Mouse (Mus musculus) neural tube, embryonic 11.5 days (tissue): ENCODE measurements around the gene Csnk1g1. TPM values are rescaled to one million over a fixed set of nuclear protein-coding genes. Genes with fewer than 3 reads are reported as not detected.
A peak's percentile ranks its signal among the peaks of the same experiment; 100 is the strongest.

ENCODE experiments used
- ATAC-seq: fragments of 200-750 bp; cut with Nextera tagmentation; 2 replicates; pipeline ENCODE4 v1.8.0; 2017; ENCODE audit warnings: moderate number of reproducible peaks, mild to moderate bottlenecking, moderate TSS enrichment, moderate library complexity; ENCODE audit not compliant: insufficient read depth, low FRiP score, low TSS enrichment
- DNase-seq: peaks from one replicate; pipeline ENCODE4 v3.0.0-alpha.2; 2015; ENCODE audit warnings: low spot score
- H3K27ac ChIP-seq: fragments of 300-500 bp; sonication (generic); 2 replicates; pipeline ENCODE4 v1.5.1; 2014; ENCODE audit warnings: low read depth, mild to moderate bottlenecking, low read length
- H3K27me3 ChIP-seq: fragments of 300-500 bp; sonication (generic); 2 replicates; pipeline ENCODE4 v1.6.1; 2014; ENCODE audit warnings: mild to moderate bottlenecking, low read length, mixed read lengths; ENCODE audit not compliant: control insufficient read depth, insufficient read depth
- H3K36me3 ChIP-seq: fragments of 300-500 bp; sonication (generic); 2 replicates; pipeline ENCODE4 v1.6.1; 2014; ENCODE audit warnings: mild to moderate bottlenecking, low read length, moderate library complexity, mixed read lengths; ENCODE audit not compliant: control insufficient read depth, insufficient read depth
- H3K4me1 ChIP-seq: fragments of 300-500 bp; sonication (generic); 2 replicates; pipeline ENCODE4 v1.6.1; 2014; ENCODE audit warnings: low read length, mixed read lengths; ENCODE audit not compliant: control insufficient read depth, insufficient read depth
- H3K4me2 ChIP-seq: fragments of 300-500 bp; sonication (generic); 2 replicates; pipeline ENCODE4 v1.6.1; 2014; ENCODE audit warnings: low read depth, mild to moderate bottlenecking, moderate library complexity
- H3K4me3 ChIP-seq: fragments of 300-500 bp; sonication (generic); 2 replicates; pipeline ENCODE4 v1.5.1; 2014; ENCODE audit warnings: low read depth, low read length
- H3K9ac ChIP-seq: fragments of 300-500 bp; sonication (generic); 2 replicates; pipeline ENCODE4 v1.6.1; 2014; ENCODE audit warnings: mild to moderate bottlenecking, low read length
- H3K9me3 ChIP-seq: fragments of 300-500 bp; sonication (generic); 2 replicates; pipeline ENCODE4 v1.6.1; 2016; ENCODE audit warnings: low read length; ENCODE audit not compliant: control insufficient read depth
- WGBS: fragments of 180-500 bp; shearing (Covaris S2); extraction: QIAGEN DNeasy Blood & Tissue Kit; methylation state at CpG from one replicate; pipeline ENCODE4 v1.1.7; 2014; 5-methylcytosine and 5-hydroxymethylcytosine counted together
- polyA plus RNA-seq: library from polyadenylated mRNA; unstranded; fragments of >200 nt; fragmentation: Nextera tagmentation; extraction: Ambion mirVana; gene quantifications from 2 replicates; pipeline ENCODE4 v1.2.1, GENCODE M21; 2014

The Csnk1g1 gene
- polyA plus RNA-seq, 1 experiment from 2014 or later: 20.9 TPM

GRCm38 (mm10) chr9:65909301-65909801 lies 627 bp downstream of the Csnk1g1 start:
- Histone ChIP-seq H3K27ac (peak overlapping the region; percentile 63), H3K4me1 (no peaks in the 10 kb centered on the region), H3K27me3 (no peaks in the 10 kb centered on the region), H3K36me3 (no peaks in the 10 kb centered on the region; the same call in 1 of the 2 replicates), H3K9ac (peak overlapping the region; percentile 69), H3K9me3 (no peaks in the 10 kb centered on the region), H3K4me2 (peak overlapping the region; percentile 86), H3K4me3 (peak overlapping the region; percentile 75)
- ATAC-seq (peak; percentile 64; the same call in 1 of the 2 replicates), DNase-seq (peak; percentile 69)
- WGBS: 0% methylated on average over 31 of the region's 34 CpGs

- H3K9me3 ChIP-seq: no peaks in the 10 kb centered on the region
These were observed 1.1 kb downstream of the Csnk1g1 start for GRCm38 (mm10) chr9:65909837-65910236.

GRCm38 (mm10) chr9:65913976-65914375 lies 5.3 kb downstream of the Csnk1g1 start:
- Histone ChIP-seq H3K4me1 (no peaks in the 10 kb centered on the region), H3K9me3 (no peaks in the 10 kb centered on the region), H3K27ac (no peak overlapping the region), H3K4me2 (no peak overlapping the region), H3K4me3 (no peak overlapping the region), H3K36me3 (no peaks in the 10 kb centered on the region), H3K27me3 (no peaks in the 10 kb centered on the region), H3K9ac (no peak overlapping the region)
- DNase-seq (no peak), ATAC-seq (no peak)
- WGBS: 65% methylated on average over 2 of the region's 2 CpGs

More at GRCm38 (mm10) chr9:65909837-65910236, 1.1 kb downstream of the Csnk1g1 start:
- DNase-seq (no peak), ATAC-seq (no peak)
- no peaks in the 10 kb centered on the region for H3K27me3 ChIP-seq
- H3K36me3 ChIP-seq: no peaks in the 10 kb centered on the region; the same call in 1 of the 2 replicates
- H3K9ac ChIP-seq: peak overlapping the region; percentile 69; the same call in 1 of the 2 replicates
- no peaks in the 10 kb centered on the region for H3K4me1 ChIP-seq
- H3K4me2 ChIP-seq: peak overlapping the region; percentile 86
- peak overlapping the region; percentile 75 for H3K4me3 ChIP-seq
- 15% methylated on average over 4 of the region's 4 CpGs for WGBS
- 0 out of 2 replicates have a peak overlapping the region, but pooled peaks have one; percentile 63 for H3K27ac ChIP-seq

- ATAC-seq: no peak
- DNase-seq: no peak
- Histone ChIP-seq H3K4me1 (no peaks in the 10 kb centered on the region), H3K4me2 (no peak overlapping the region), H3K4me3 (no peak overlapping the region), H3K27me3 (no peaks in the 10 kb centered on the region), H3K9me3 (no peaks in the 10 kb centered on the region), H3K27ac (no peak overlapping the region), H3K9ac (no peak overlapping the region), H3K36me3 (no peaks in the 10 kb centered on the region)
- WGBS: 96% methylated on average over 1 of the region's 1 CpGs
These were observed 8.3 kb downstream of the Csnk1g1 start for GRCm38 (mm10) chr9:65917015-65917414.

GRCm38 (mm10) chr9:65928456-65928855 lies 19.7 kb downstream of the Csnk1g1 start:
- no peaks in the 10 kb centered on the region for H3K9me3 ChIP-seq
- no peak overlapping the region for H3K9ac ChIP-seq
- no peak overlapping the region for H3K27ac ChIP-seq
- no peak overlapping the region for H3K4me3 ChIP-seq
- no peak overlapping the region for H3K4me2 ChIP-seq
- no peak for ATAC-seq
- DNase-seq: no peak
- H3K36me3 ChIP-seq: no peaks in the 10 kb centered on the region
- no peaks in the 10 kb centered on the region for H3K27me3 ChIP-seq
- H3K4me1 ChIP-seq: no peaks in the 10 kb centered on the region

- H3K9ac ChIP-seq: no peak overlapping the region
- H3K4me1 ChIP-seq: no peaks in the 10 kb centered on the region
- H3K27me3 ChIP-seq: no peaks in the 10 kb centered on the region
- DNase-seq: no peak
- ATAC-seq: no peak
- no peak overlapping the region for H3K27ac ChIP-seq
- H3K4me3 ChIP-seq: no peak overlapping the region
- H3K36me3 ChIP-seq: no peaks in the 10 kb centered on the region
- no peak overlapping the region for H3K4me2 ChIP-seq
- H3K9me3 ChIP-seq: no peaks in the 10 kb centered on the region
These were observed 21.1 kb downstream of the Csnk1g1 start for GRCm38 (mm10) chr9:65929826-65930225.

- ATAC-seq (no peak), DNase-seq (no peak)
- Histone ChIP-seq H3K36me3 (no peaks in the 10 kb centered on the region), H3K9ac (no peak overlapping the region), H3K27ac (no peak overlapping the region), H3K4me1 (no peaks in the 10 kb centered on the region), H3K27me3 (no peaks in the 10 kb centered on the region), H3K9me3 (no peaks in the 10 kb centered on the region), H3K4me3 (no peak overlapping the region), H3K4me2 (no peak overlapping the region)
- 93% methylated on average over 2 of the region's 2 CpGs for WGBS
These were observed 28.8 kb downstream of the Csnk1g1 start for GRCm38 (mm10) chr9:65937566-65937965.

GRCm38 (mm10) chr9:65951082-65951587 lies 42.4 kb downstream of the Csnk1g1 start:
- Histone ChIP-seq H3K4me1 (no peaks in the 10 kb centered on the region), H3K4me2 (no peak overlapping the region), H3K4me3 (no peak overlapping the region), H3K36me3 (no peaks in the 10 kb centered on the region), H3K27ac (no peak overlapping the region), H3K9me3 (no peaks in the 10 kb centered on the region), H3K9ac (no peak overlapping the region), H3K27me3 (no peaks in the 10 kb centered on the region)
- no peak for ATAC-seq
- WGBS: 98% methylated on average over 3 of the region's 3 CpGs
- no peak for DNase-seq

- WGBS: 91% methylated on average over 3 of the region's 3 CpGs
- Histone ChIP-seq H3K36me3 (no peaks in the 10 kb centered on the region), H3K9me3 (no peaks in the 10 kb centered on the region)
These were observed 61.3 kb downstream of the Csnk1g1 start for GRCm38 (mm10) chr9:65970009-65970408.

More at GRCm38 (mm10) chr9:65970009-65970408, 61.3 kb downstream of the Csnk1g1 start:
- H3K27me3 ChIP-seq: no peaks in the 10 kb centered on the region
- ATAC-seq: no peak
- H3K9ac ChIP-seq: no peak overlapping the region
- no peak overlapping the region for H3K4me2 ChIP-seq
- no peak overlapping the region for H3K27ac ChIP-seq
- DNase-seq: no peak
- no peak overlapping the region for H3K4me3 ChIP-seq
- H3K4me1 ChIP-seq: 0 out of 2 replicates have a peak, but pooled peaks cover under 1% of the 10 kb centered on the region
